Mouse (Mus musculus): Measurements from ENCODE around the gene Zfp385c.

GRCm38 (mm10) chr11:100648405-100648804 is 43.9 kb downstream of the Zfp385c start:
- TF ChIP-seq CTCF (IDR thresholded peaks at IDR 0.05; ENCODE audit: control insufficient read depth, insufficient read depth, low read length): no peak
- TF ChIP-seq POLR2A (IDR thresholded peaks at IDR 0.05; ENCODE audit: borderline replicate concordance, control insufficient read depth, low read depth, low read length): no peak

Data from bone marrow, adult 2 months (tissue).